Mouse (Mus musculus) stomach, embryonic 15.5 days (tissue): ENCODE measurements around the gene Slc26a8. TPM values are rescaled to one million over a fixed set of nuclear protein-coding genes. Genes with fewer than 3 reads are reported as not detected.

Experiments used
- ATAC-seq: fragments of 200-750 bp; cut with Nextera tagmentation; 2 replicates; pipeline ENCODE4 v1.8.0; 2017; ENCODE audit warnings: low read depth, moderate number of reproducible peaks, moderate TSS enrichment; ENCODE audit not compliant: insufficient read depth, low FRiP score
- H3K27ac ChIP-seq: fragments of 300-500 bp; sonication (generic); 2 replicates; pipeline ENCODE4 v1.5.1; 2015; ENCODE audit warnings: mild to moderate bottlenecking, inconsistent platforms
- H3K27me3 ChIP-seq: fragments of 300-500 bp; sonication (generic); replicated peaks from 2 replicates; pipeline ENCODE4 v1.6.1; 2015; ENCODE audit warnings: inconsistent platforms
- H3K36me3 ChIP-seq: fragments of 300-500 bp; sonication (generic); 2 replicates; pipeline ENCODE4 v1.6.1; 2015; ENCODE audit warnings: inconsistent platforms
- H3K4me1 ChIP-seq: fragments of 300-500 bp; sonication (generic); 2 replicates; pipeline ENCODE4 v1.6.1; 2015; ENCODE audit warnings: inconsistent platforms
- H3K4me2 ChIP-seq: fragments of 300-500 bp; sonication (generic); 2 replicates; pipeline ENCODE4 v1.6.1; 2015; ENCODE audit warnings: mild to moderate bottlenecking, inconsistent platforms
- H3K4me3 ChIP-seq: fragments of 300-500 bp; sonication (generic); replicated peaks from 2 replicates; pipeline ENCODE4 v1.5.1; 2015; ENCODE audit warnings: inconsistent platforms
- H3K9ac ChIP-seq: fragments of 300-500 bp; sonication (generic); 2 replicates; pipeline ENCODE4 v1.6.1; 2015; ENCODE audit warnings: inconsistent platforms
- H3K9me3 ChIP-seq: fragments of 300-500 bp; sonication (generic); 2 replicates; pipeline ENCODE4 v1.6.1; 2016; ENCODE audit warnings: inconsistent platforms
- WGBS: fragments of 180-500 bp; shearing (Covaris S2); methylation state at CpG from one replicate; pipeline ENCODE4 v1.1.7; 2015; 5-methylcytosine and 5-hydroxymethylcytosine counted together
- polyA plus RNA-seq: library from polyadenylated mRNA; unstranded; fragments of >200 nt; fragmentation: Nextera tagmentation; extraction: Ambion mirVana; gene quantifications from 2 replicates; pipeline ENCODE4 v1.2.1, GENCODE M21; 2015

Gene Slc26a8
- polyA plus RNA-seq, 1 experiment from 2014 or later: 0.49 TPM

GRCm38 (mm10) chr17:28683601-28684000 lies 6.4 kb downstream of the Slc26a8 start:
- no peak overlapping the region for H3K27ac ChIP-seq
- no peaks in the 10 kb centered on the region for H3K36me3 ChIP-seq
- H3K27me3 ChIP-seq: no peaks in the 10 kb centered on the region
- H3K9ac ChIP-seq: no peak overlapping the region
- ATAC-seq: no peak
- no peak overlapping the region for H3K4me2 ChIP-seq
- 73% methylated on average over 1 of the region's 1 CpGs for WGBS
- H3K4me3 ChIP-seq: no peak overlapping the region
- H3K4me1 ChIP-seq: no peaks in the 10 kb centered on the region
- H3K9me3 ChIP-seq: no peaks in the 10 kb centered on the region

- Histone ChIP-seq H3K27me3 (no peaks in the 10 kb centered on the region), H3K4me3 (no peak overlapping the region), H3K27ac (no peak overlapping the region), H3K4me1 (no peaks in the 10 kb centered on the region), H3K36me3 (no peaks in the 10 kb centered on the region), H3K9me3 (no peaks in the 10 kb centered on the region), H3K9ac (no peak overlapping the region), H3K4me2 (no peak overlapping the region)
- 80% methylated on average over 13 of the region's 13 CpGs for WGBS
- ATAC-seq: no peak
Observed at GRCm38 (mm10) chr17:28682311-28683084, 7.5 kb downstream of the Slc26a8 start.

GRCm38 (mm10) chr17:28659564-28659963 lies 30.5 kb downstream of the Slc26a8 start:
- H3K4me3 ChIP-seq: no peak overlapping the region
- no peak overlapping the region for H3K9ac ChIP-seq
- no peak overlapping the region for H3K27ac ChIP-seq
- WGBS: 45% methylated on average over 6 of the region's 6 CpGs
- H3K4me2 ChIP-seq: no peak overlapping the region
- H3K36me3 ChIP-seq: no peaks in the 10 kb centered on the region
- H3K9me3 ChIP-seq: no peaks in the 10 kb centered on the region
- no peaks in the 10 kb centered on the region for H3K27me3 ChIP-seq
- H3K4me1 ChIP-seq: no peaks in the 10 kb centered on the region
- ATAC-seq: no peak

- Histone ChIP-seq H3K4me1 (no peaks in the 10 kb centered on the region), H3K27me3 (no peaks in the 10 kb centered on the region), H3K27ac (no peak overlapping the region), H3K9me3 (no peaks in the 10 kb centered on the region), H3K4me2 (no peak overlapping the region), H3K36me3 (no peaks in the 10 kb centered on the region), H3K4me3 (no peak overlapping the region), H3K9ac (no peak overlapping the region)
- 26% methylated on average over 4 of the region's 4 CpGs for WGBS
- no peak for ATAC-seq
Observed at GRCm38 (mm10) chr17:28657936-28658335, 32.1 kb downstream of the Slc26a8 start.

GRCm38 (mm10) chr17:28650268-28650667 lies 39.8 kb downstream of the Slc26a8 start:
- Histone ChIP-seq H3K27me3 (no peaks in the 10 kb centered on the region), H3K4me2 (no peak overlapping the region), H3K36me3 (no peaks in the 10 kb centered on the region), H3K4me3 (no peak overlapping the region), H3K9me3 (no peaks in the 10 kb centered on the region), H3K4me1 (no peaks in the 10 kb centered on the region), H3K9ac (no peak overlapping the region), H3K27ac (no peak overlapping the region)
- ATAC-seq: no peak
- 67% methylated on average over 3 of the region's 3 CpGs for WGBS

- H3K9me3 ChIP-seq: no peaks in the 10 kb centered on the region
- no peak overlapping the region for H3K4me3 ChIP-seq
- H3K27me3 ChIP-seq: no peaks in the 10 kb centered on the region
- H3K4me1 ChIP-seq: no peaks in the 10 kb centered on the region
- no peak overlapping the region for H3K27ac ChIP-seq
- no peak overlapping the region for H3K9ac ChIP-seq
- 36% methylated on average over 6 of the region's 6 CpGs for WGBS
- no peak for ATAC-seq
- H3K36me3 ChIP-seq: no peaks in the 10 kb centered on the region
- no peak overlapping the region for H3K4me2 ChIP-seq
Observed at GRCm38 (mm10) chr17:28648607-28649370, 41.2 kb downstream of the Slc26a8 start.

GRCm38 (mm10) chr17:28646221-28646620 lies 43.8 kb downstream of the Slc26a8 start:
- Histone ChIP-seq H3K36me3 (no peaks in the 10 kb centered on the region), H3K9me3 (no peaks in the 10 kb centered on the region), H3K27ac (no peak overlapping the region), H3K4me3 (no peak overlapping the region), H3K27me3 (no peaks in the 10 kb centered on the region), H3K9ac (no peak overlapping the region), H3K4me2 (no peak overlapping the region), H3K4me1 (no peaks in the 10 kb centered on the region)
- WGBS: 63% methylated on average over 3 of the region's 3 CpGs
- ATAC-seq: no peak

GRCm38 (mm10) chr17:28644112-28644511 lies 45.9 kb downstream of the Slc26a8 start:
- Histone ChIP-seq H3K27me3 (no peaks in the 10 kb centered on the region), H3K9me3 (no peaks in the 10 kb centered on the region), H3K27ac (0 out of 2 replicates have a peak overlapping the region, but pooled peaks have one; percentile 8), H3K4me3 (no peak overlapping the region), H3K4me1 (no peaks in the 10 kb centered on the region), H3K9ac (no peak overlapping the region), H3K36me3 (no peaks in the 10 kb centered on the region), H3K4me2 (no peak overlapping the region)
- ATAC-seq: no peak
- WGBS: 35% methylated on average over 4 of the region's 4 CpGs

GRCm38 (mm10) chr17:28643697-28644096 lies 46.3 kb downstream of the Slc26a8 start:
- H3K4me2 ChIP-seq: no peak overlapping the region
- H3K27ac ChIP-seq: 0 out of 2 replicates have a peak overlapping the region, but pooled peaks have one; percentile 8
- H3K9me3 ChIP-seq: no peaks in the 10 kb centered on the region
- no peak for ATAC-seq
- WGBS: 34% methylated on average over 3 of the region's 3 CpGs
- no peak overlapping the region for H3K4me3 ChIP-seq
- no peaks in the 10 kb centered on the region for H3K27me3 ChIP-seq
- no peaks in the 10 kb centered on the region for H3K4me1 ChIP-seq
- H3K36me3 ChIP-seq: no peaks in the 10 kb centered on the region
- H3K9ac ChIP-seq: no peak overlapping the region

GRCm38 (mm10) chr17:28640113-28640512 lies 49.9 kb downstream of the Slc26a8 start:
- WGBS: 85% methylated on average over 3 of the region's 3 CpGs
- no peak for ATAC-seq
- no peak overlapping the region for H3K9ac ChIP-seq

GRCm38 (mm10) chr17:28637711-28638690 lies 52.0 kb downstream of the Slc26a8 start:
- 73% methylated on average over 7 of the region's 7 CpGs for WGBS
- Histone ChIP-seq H3K4me3 (no peak overlapping the region), H3K4me2 (no peak overlapping the region), H3K36me3 (no peaks in the 10 kb centered on the region), H3K27ac (no peak overlapping the region), H3K4me1 (no peaks in the 10 kb centered on the region), H3K9me3 (no peaks in the 10 kb centered on the region), H3K9ac (no peak overlapping the region), H3K27me3 (no peaks in the 10 kb centered on the region)
- ATAC-seq: no peak

More at GRCm38 (mm10) chr17:28640113-28640512, 49.9 kb downstream of the Slc26a8 start:
- no peaks in the 10 kb centered on the region for H3K9me3 ChIP-seq
- H3K36me3 ChIP-seq: no peaks in the 10 kb centered on the region
- H3K4me2 ChIP-seq: no peak overlapping the region
- no peak overlapping the region for H3K4me3 ChIP-seq
- no peak overlapping the region for H3K27ac ChIP-seq
- H3K27me3 ChIP-seq: no peaks in the 10 kb centered on the region
- no peaks in the 10 kb centered on the region for H3K4me1 ChIP-seq
